Mouse (Mus musculus) heart, embryonic 12.5 days (tissue): ENCODE measurements around the gene Cyp46a1. TPM values are rescaled to one million over a fixed set of nuclear protein-coding genes. Genes with fewer than 3 reads are reported as not detected.
A peak's percentile ranks its signal among the peaks of the same experiment; 100 is the strongest.

Source experiments
- ATAC-seq: fragments of 200-750 bp; cut with Nextera tagmentation; 2 replicates; pipeline ENCODE4 v1.8.0; 2017; ENCODE audit warnings: moderate TSS enrichment, moderate library complexity; ENCODE audit not compliant: insufficient number of reproducible peaks, low FRiP score
- H3K27ac ChIP-seq: fragments of 300-500 bp; sonication (generic); 2 replicates; pipeline ENCODE4 v1.5.1; 2016; ENCODE audit warnings: mild to moderate bottlenecking, moderate library complexity; ENCODE audit not compliant: poor library complexity, severe bottlenecking
- H3K27me3 ChIP-seq: fragments of 300-500 bp; sonication (generic); replicated peaks from 2 replicates; pipeline ENCODE4 v1.6.1; 2016; ENCODE audit warnings: mild to moderate bottlenecking, moderate library complexity
- H3K36me3 ChIP-seq: fragments of 300-500 bp; sonication (generic); 2 replicates; pipeline ENCODE4 v1.6.1; 2016; ENCODE audit warnings: mild to moderate bottlenecking, moderate library complexity
- H3K4me1 ChIP-seq: fragments of 300-500 bp; sonication (generic); replicated peaks from 2 replicates; pipeline ENCODE4 v1.6.1; 2016; ENCODE audit warnings: mild to moderate bottlenecking
- H3K4me2 ChIP-seq: fragments of 300-500 bp; sonication (generic); 2 replicates; pipeline ENCODE4 v1.6.1; 2016; ENCODE audit warnings: mild to moderate bottlenecking, moderate library complexity
- H3K4me3 ChIP-seq: fragments of 300-500 bp; sonication (generic); 2 replicates; pipeline ENCODE4 v1.5.1; 2016; ENCODE audit warnings: mild to moderate bottlenecking
- H3K9ac ChIP-seq: fragments of 300-500 bp; sonication (generic); 2 replicates; pipeline ENCODE4 v1.6.1; 2016; ENCODE audit warnings: mild to moderate bottlenecking, moderate library complexity
- H3K9me3 ChIP-seq: fragments of 300-500 bp; sonication (generic); replicated peaks from 2 replicates; pipeline ENCODE4 v1.6.1; 2016; ENCODE audit warnings: mild to moderate bottlenecking, moderate library complexity
- WGBS: fragments of 180-500 bp; shearing (Covaris S2); methylation state at CpG from one replicate; pipeline ENCODE4 v1.1.7; 2016; 5-methylcytosine and 5-hydroxymethylcytosine counted together
- polyA plus RNA-seq: library from polyadenylated mRNA; unstranded; fragments of >200 nt; fragmentation: Nextera tagmentation; extraction: Ambion mirVana; gene quantifications from 2 replicates; pipeline ENCODE4 v1.2.1, GENCODE M21; 2016

Gene Cyp46a1
- polyA plus RNA-seq, 1 experiment from 2014 or later, result 7.9 TPM

DNA sequence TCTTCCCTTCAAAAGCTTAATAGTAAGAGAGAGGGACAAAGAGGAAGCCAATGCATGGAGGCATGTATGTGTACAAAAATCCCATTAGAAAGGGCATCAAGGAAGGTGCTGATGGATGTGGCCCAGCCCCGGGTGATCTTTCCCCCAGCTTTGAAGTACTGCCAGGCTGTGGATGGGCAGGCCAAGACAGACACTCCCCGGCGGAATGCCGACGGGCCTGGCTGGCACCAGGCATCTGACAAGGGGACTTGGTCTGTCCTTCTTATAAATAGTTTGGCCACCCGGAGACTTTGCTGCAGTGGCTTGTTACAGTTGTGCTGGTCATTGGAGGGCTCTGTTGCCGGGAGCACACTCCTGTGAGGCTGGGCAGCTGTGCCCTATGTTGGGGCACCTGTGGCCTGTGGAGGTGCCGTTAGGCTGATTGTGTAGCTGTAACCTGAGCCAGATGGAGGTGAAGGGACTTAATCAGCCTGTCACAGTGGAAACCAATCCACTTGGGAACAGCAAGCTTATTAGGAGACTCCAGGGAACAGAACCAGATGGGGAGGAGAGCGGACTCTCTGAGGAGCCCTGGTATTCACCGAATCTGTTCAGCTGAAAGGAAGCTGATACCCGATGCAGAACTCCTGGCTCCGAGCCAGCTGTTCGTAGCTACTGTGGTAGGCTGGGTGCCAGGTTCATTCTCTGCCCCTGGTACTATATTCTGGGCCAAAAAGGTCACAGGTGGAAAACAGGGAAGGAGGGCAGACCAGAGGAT is 52.5 kb downstream of the Cyp46a1 start:
- H3K27me3 ChIP-seq, result no peaks in the 10 kb centered on the region; the same call in 1 of the 2 replicates
- no peak overlapping the region for H3K27ac ChIP-seq
- no peak overlapping the region for H3K4me2 ChIP-seq
- H3K36me3 ChIP-seq, result no peaks in the 10 kb centered on the region
- H3K4me1 ChIP-seq, result peaks cover 18% of the 10 kb centered on the region
- H3K9ac ChIP-seq, result 0 out of 2 replicates have a peak overlapping the region, but pooled peaks have one; percentile 5
- H3K9me3 ChIP-seq, result no peaks in the 10 kb centered on the region
- no peak for ATAC-seq
- H3K4me3 ChIP-seq, result no peak overlapping the region
- WGBS, result 48% methylated on average over 13 of the region's 13 CpGs

DNA sequence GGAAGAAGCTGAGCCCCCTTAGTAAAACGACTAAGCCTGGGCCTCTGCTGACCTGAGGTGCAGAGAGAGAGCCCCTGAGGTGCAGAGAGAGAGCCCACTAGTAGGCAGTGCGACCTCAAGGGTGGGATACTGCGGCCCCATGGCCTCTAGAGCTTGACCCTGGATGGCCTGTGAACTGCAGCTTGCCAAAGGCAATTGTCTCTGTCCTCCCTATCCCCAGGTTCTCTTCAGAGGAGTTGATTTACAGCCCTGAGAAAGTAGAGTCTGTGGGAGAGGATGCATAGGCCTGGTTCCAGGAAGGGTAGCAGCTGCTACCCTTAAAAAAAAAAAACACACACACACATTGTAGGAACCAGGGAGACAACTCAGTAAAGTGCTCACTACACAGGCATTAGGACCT is 55.5 kb downstream of the Cyp46a1 start:
- no peak for ATAC-seq
- 53% methylated on average over 3 of the region's 3 CpGs for WGBS
- peaks cover 40% of the 10 kb centered on the region for H3K4me1 ChIP-seq

DNA sequence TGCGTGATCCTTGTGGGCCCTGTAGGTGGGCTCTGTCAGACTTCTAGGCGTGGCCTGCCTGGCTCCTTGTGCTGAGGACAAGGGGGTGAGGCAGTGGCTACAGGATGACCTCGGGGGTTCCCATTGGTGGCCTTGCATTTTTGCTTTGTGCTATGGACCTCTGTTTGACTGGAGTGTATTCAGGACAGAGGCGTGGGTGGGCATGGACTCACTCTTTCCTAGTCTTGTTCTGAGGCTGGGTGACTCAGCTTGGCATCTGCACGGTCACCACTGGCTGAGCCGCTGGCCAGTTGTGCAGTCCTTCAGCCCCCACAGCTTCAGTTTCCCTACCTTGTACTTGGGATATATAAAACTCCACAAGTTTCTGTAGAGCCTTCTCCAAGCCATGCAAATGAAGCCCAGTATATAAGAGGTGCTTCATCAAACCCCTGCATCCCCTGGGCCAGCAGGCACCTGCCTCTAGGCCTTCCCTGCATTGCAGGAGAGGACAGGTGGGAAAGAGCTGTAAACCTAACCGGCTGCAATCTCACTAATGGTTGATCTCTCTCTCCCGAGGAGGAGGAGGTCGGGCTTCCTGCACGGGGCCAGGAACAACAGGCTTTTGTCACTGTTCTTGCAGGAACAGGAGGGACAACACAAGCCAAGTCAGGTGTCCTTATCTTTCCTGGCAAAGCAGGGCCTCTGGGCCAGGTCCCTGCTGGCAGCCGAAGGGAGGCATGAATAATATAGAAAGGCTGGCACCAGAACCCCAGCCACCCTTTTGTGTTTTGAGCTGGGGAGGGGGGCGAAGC is 58.3 kb downstream of the Cyp46a1 start:
- H3K4me3 ChIP-seq, result no peak overlapping the region
- ATAC-seq, result no peak
- no peaks in the 10 kb centered on the region for H3K9me3 ChIP-seq
- H3K9ac ChIP-seq, result no peak overlapping the region
- no peaks in the 10 kb centered on the region for H3K27me3 ChIP-seq
- H3K36me3 ChIP-seq, result no peaks in the 10 kb centered on the region
- 62% methylated on average over 12 of the region's 12 CpGs for WGBS
- H3K4me1 ChIP-seq, result peaks cover 26% of the 10 kb centered on the region
- no peak overlapping the region for H3K4me2 ChIP-seq
- no peak overlapping the region for H3K27ac ChIP-seq

More for the DNA sequence above, 55.5 kb downstream of the Cyp46a1 start:
- Histone ChIP-seq H3K4me2 (no peak overlapping the region), H3K27ac (no peak overlapping the region), H3K4me3 (no peak overlapping the region), H3K9me3 (no peaks in the 10 kb centered on the region), H3K36me3 (no peaks in the 10 kb centered on the region), H3K27me3 (no peaks in the 10 kb centered on the region), H3K9ac (no peak overlapping the region)

DNA sequence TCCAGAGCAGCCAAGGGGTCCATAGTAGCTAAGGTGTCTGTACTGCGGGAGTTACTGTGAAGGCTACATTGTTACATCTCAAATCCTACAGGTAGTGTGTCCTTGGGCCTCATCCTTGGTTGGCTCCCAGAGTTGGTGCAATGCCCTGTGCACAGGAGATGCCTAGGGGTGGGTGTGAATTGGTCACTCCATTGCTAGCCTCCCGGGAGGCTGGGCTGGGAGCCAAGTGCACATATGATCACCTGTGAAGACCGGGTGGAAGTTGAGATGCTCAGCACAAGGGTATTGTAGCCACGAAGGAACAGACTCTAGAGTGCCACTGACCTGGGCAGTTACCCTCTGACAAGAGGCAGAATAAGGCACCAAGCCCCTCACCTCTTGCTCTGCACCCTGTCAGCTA is 58.9 kb downstream of the Cyp46a1 start:
- Histone ChIP-seq H3K9ac (peak overlapping the region; percentile 54), H3K27me3 (no peaks in the 10 kb centered on the region), H3K4me2 (no peak overlapping the region), H3K4me3 (no peak overlapping the region), H3K27ac (peak overlapping the region; percentile 68), H3K36me3 (no peaks in the 10 kb centered on the region), H3K9me3 (no peaks in the 10 kb centered on the region), H3K4me1 (peaks cover 22% of the 10 kb centered on the region)
- 71% methylated on average over 4 of the region's 4 CpGs for WGBS
- no peak for ATAC-seq

DNA sequence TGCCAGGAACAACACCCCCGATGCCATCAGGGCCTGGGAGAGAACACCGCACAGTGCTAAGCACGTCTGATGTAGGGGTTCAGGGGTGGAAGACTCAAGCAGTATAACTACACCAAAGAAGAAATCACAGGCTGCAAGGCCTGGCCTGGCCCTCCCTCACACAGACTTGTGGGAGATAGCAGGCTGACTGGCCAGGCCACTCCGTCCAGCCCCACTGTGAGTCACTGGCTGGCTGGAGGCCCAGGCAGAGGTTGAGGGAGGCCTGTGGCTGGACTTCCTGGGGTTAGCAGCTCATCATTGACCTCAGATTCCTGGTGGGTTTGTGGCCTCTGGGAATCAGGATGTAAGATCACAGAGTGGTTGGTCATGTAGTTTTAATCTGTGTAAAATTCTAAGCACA is 59.5 kb downstream of the Cyp46a1 start:
- Histone ChIP-seq H3K27ac (peak overlapping the region; percentile 68), H3K9me3 (no peaks in the 10 kb centered on the region), H3K4me1 (peaks cover 22% of the 10 kb centered on the region), H3K27me3 (no peaks in the 10 kb centered on the region), H3K4me3 (no peak overlapping the region), H3K36me3 (no peaks in the 10 kb centered on the region), H3K4me2 (no peak overlapping the region), H3K9ac (peak overlapping the region; percentile 54)
- ATAC-seq, result peak; percentile 84
- WGBS, result 50% methylated on average over 4 of the region's 4 CpGs

DNA sequence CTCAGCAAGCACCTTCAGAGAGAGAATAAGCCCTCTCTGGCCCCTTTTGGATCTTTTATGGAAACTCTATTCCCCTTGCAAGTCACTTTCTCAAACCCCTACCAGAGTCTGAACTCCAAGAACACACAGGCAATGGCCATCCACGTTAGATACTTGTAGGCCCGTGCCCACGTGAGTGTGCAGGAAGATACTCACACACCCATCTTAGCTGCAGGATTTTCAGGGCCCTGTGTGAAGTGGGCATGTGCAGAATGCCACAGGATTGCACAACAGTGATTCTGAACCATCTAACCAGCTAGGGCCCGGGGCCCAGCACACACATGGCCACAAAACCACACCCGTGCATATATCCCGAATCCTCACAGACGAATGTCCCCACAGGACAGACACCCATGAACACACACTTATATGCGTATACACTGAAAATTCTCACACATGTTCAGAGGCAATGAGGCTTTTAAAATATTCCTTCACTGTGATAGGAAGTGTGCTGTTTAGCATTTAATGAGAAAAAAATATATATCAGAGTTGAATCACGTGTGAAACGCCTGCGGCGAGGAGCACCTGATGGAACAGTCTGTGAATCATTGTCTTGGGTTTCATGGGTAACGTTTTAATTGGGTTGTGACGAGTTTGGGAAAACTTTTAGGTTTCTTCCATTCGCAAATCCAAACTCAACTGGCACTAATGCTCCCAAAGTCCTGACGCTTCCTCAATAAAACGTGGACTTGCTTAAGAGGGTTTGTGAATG is 60.5 kb downstream of the Cyp46a1 start:
- Histone ChIP-seq H3K4me3 (no peak overlapping the region), H3K27me3 (0 out of 2 replicates have a peak, but pooled peaks cover 3% of the 10 kb centered on the region), H3K4me2 (no peak overlapping the region), H3K36me3 (no peaks in the 10 kb centered on the region), H3K9ac (no peak overlapping the region), H3K4me1 (peaks cover 22% of the 10 kb centered on the region), H3K9me3 (no peaks in the 10 kb centered on the region), H3K27ac (no peak overlapping the region)
- no peak for ATAC-seq
- 90% methylated on average over 17 of the region's 17 CpGs for WGBS

DNA sequence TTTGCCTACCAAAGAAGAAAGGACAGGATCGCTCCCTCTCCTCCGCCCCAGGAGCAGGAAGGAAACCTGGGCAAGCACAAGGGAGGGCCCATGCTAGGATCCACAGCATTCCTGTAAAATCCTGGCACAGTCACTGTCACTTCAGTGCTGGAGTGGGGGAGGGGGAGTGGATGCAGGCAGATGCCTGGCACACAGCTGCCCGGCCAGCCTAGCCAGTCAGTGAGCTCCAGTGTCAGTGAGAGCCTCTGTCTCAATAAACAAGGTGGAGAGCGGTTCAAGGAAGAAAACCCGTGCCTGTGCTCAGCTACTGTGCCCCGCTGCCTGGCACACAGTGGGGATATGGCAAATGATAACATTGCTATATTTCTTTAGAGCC is 61.1 kb downstream of the Cyp46a1 start:
- Histone ChIP-seq H3K9me3 (no peaks in the 10 kb centered on the region), H3K27ac (no peak overlapping the region), H3K4me1 (peaks cover 22% of the 10 kb centered on the region), H3K9ac (no peak overlapping the region), H3K36me3 (no peaks in the 10 kb centered on the region), H3K4me2 (no peak overlapping the region), H3K4me3 (no peak overlapping the region), H3K27me3 (0 out of 2 replicates have a peak, but pooled peaks cover 3% of the 10 kb centered on the region)
- 82% methylated on average over 6 of the region's 6 CpGs for WGBS
- no peak for ATAC-seq

DNA sequence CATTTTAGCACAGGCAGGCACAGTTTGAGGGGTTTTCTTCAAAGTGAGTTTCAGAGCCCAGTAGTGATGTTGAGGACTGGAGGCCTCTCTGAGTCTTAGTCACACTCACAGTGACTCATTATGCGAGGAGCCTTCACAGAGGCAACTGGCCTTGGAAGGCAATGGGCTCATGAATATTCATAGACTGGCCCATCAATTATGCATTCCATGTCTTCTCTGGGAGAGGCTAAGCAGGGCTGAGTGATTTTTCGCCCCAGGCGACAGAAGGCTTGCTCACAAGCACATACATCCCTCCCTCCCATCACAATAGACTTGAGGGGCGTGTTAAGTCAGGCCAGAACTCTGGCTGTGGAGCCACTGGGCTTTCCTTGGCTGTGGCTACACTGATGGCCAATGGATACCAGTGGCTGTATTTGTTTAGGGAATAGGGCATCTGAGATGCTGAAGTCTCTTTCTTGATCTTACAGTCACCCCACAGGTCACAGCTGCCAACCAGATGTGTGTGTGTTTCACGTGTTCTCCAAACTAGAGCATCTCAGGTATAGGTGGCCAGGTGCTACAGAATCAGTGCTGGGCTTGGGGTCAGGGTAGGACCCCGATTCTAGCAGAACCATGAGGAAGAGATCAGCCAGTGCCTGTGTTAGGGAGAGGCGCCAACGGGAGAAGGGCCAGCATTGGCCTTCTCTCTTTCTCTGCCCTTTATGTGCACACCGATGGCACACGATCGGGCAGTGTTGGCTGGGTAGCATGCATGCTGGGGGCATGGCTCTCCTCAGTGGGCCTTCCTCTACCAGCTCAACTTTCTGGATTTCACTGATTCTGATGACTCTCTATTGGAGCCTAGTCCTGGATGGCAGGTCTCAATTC is 62.1 kb downstream of the Cyp46a1 start:
- Histone ChIP-seq H3K4me2 (no peak overlapping the region), H3K27me3 (0 out of 2 replicates have a peak, but pooled peaks cover 3% of the 10 kb centered on the region), H3K4me1 (peaks cover 29% of the 10 kb centered on the region), H3K9me3 (no peaks in the 10 kb centered on the region), H3K4me3 (no peak overlapping the region), H3K36me3 (no peaks in the 10 kb centered on the region), H3K27ac (no peak overlapping the region), H3K9ac (no peak overlapping the region)
- WGBS, result 79% methylated on average over 11 of the region's 11 CpGs
- ATAC-seq, result no peak

DNA sequence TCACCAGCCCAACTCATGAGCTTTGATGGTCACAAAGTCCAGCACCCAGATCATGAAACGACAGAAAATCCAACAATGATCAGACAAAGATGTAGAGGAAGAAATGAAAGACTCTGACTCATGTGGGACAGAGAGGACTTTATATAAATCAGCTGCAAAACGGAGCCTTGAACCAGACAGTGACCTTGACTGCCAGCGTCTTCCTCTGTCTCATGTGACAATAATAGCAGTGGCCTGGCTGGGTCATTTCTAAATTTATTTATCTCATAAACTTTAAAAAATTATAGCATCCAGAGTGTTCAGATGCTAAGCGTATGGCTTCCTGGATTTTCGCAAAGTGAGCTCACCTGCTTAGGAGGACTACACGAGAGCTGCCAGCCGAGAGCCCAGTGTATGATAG is 64.5 kb downstream of the Cyp46a1 start:
- Histone ChIP-seq H3K36me3 (no peaks in the 10 kb centered on the region), H3K4me1 (peaks cover 12% of the 10 kb centered on the region), H3K9me3 (no peaks in the 10 kb centered on the region), H3K27ac (no peak overlapping the region), H3K4me3 (no peak overlapping the region), H3K27me3 (0 out of 2 replicates have a peak, but pooled peaks cover 3% of the 10 kb centered on the region), H3K4me2 (no peak overlapping the region), H3K9ac (no peak overlapping the region)
- WGBS, result 81% methylated on average over 7 of the region's 7 CpGs
- ATAC-seq, result no peak

DNA sequence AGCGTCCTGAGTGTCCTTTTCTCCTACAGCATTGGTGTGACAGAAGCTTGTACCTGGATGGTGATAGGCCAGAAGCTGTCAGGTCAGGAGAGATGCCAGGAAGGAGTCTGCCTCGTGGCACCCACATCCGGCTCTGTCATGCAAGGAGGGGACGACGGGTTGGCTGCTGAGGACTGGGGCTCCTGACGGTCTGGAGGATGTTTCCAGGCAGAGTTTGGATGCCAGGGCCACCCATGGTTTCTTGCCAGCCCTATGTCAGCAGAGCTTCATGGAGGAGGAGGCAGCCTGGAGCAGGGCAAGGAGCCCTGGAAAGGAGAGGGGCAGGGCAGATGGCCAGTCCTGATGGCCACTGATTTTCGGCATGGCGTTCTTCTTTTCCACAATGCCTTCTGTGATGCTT is 65.0 kb downstream of the Cyp46a1 start:
- WGBS, result 81% methylated on average over 8 of the region's 8 CpGs
- Histone ChIP-seq H3K9me3 (no peaks in the 10 kb centered on the region), H3K27ac (no peak overlapping the region), H3K4me2 (no peak overlapping the region), H3K36me3 (no peaks in the 10 kb centered on the region), H3K27me3 (0 out of 2 replicates have a peak, but pooled peaks cover 3% of the 10 kb centered on the region), H3K4me3 (no peak overlapping the region), H3K4me1 (peaks cover 8% of the 10 kb centered on the region), H3K9ac (no peak overlapping the region)
- ATAC-seq, result no peak
